Mouse (Mus musculus): ENCODE measurements around the gene Vwa2. TPM values are rescaled to one million over a fixed set of nuclear protein-coding genes. Genes with fewer than 3 reads are reported as not detected.

Vwa2 gene
- polyA plus RNA-seq, 1 experiment from 2014 or later = 7.5 TPM

- no peak overlapping the region for H3K27ac ChIP-seq
- no peaks in the 10 kb centered on the region for H3K36me3 ChIP-seq
- H3K4me3 ChIP-seq (replicated peaks) = no peak overlapping the region
- H3K4me2 ChIP-seq = no peak overlapping the region
- H3K4me1 ChIP-seq (replicated peaks) = peaks cover 8% of the 10 kb centered on the region; the same call in 1 of the 2 replicates
- H3K9me3 ChIP-seq = peaks cover 1% of the 10 kb centered on the region; the same call in 1 of the 2 replicates
- 69% methylated on average over 6 of the region's 6 CpGs for WGBS
- ATAC-seq (ENCODE audit: insufficient number of reproducible peaks, insufficient read depth, low FRiP score, low TSS enrichment, low read depth) = no peak
- no peak overlapping the region for H3K9ac ChIP-seq (replicated peaks)
- H3K27me3 ChIP-seq = no peaks in the 10 kb centered on the region
Measured at GRCm38 (mm10) chr19:56947971-56948610, 74.0 kb downstream of the Vwa2 start.

- peaks cover 8% of the 10 kb centered on the region; the same call in 1 of the 2 replicates for H3K4me1 ChIP-seq (replicated peaks)
- WGBS = 56% methylated on average over 8 of the region's 8 CpGs
- no peaks in the 10 kb centered on the region for H3K9me3 ChIP-seq
- H3K4me2 ChIP-seq = no peak overlapping the region
- H3K27me3 ChIP-seq = no peaks in the 10 kb centered on the region
- H3K9ac ChIP-seq (replicated peaks) = no peak overlapping the region
- no peak overlapping the region for H3K27ac ChIP-seq
- H3K36me3 ChIP-seq = no peaks in the 10 kb centered on the region
- H3K4me3 ChIP-seq (replicated peaks) = no peak overlapping the region
- ATAC-seq (ENCODE audit: insufficient number of reproducible peaks, insufficient read depth, low FRiP score, low TSS enrichment, low read depth) = no peak
Measured at GRCm38 (mm10) chr19:56949868-56950267, 75.8 kb downstream of the Vwa2 start.

- H3K27me3 ChIP-seq = no peaks in the 10 kb centered on the region
- no peak overlapping the region for H3K4me3 ChIP-seq (replicated peaks)
- no peaks in the 10 kb centered on the region for H3K9me3 ChIP-seq
- H3K4me1 ChIP-seq (replicated peaks) = peaks cover 4% of the 10 kb centered on the region; the same call in 1 of the 2 replicates
- no peak for ATAC-seq (ENCODE audit: insufficient number of reproducible peaks, insufficient read depth, low FRiP score, low TSS enrichment, low read depth)
- no peak overlapping the region for H3K4me2 ChIP-seq
- H3K36me3 ChIP-seq = no peaks in the 10 kb centered on the region
- WGBS = 85% methylated on average over 7 of the region's 7 CpGs
- H3K9ac ChIP-seq (replicated peaks) = no peak overlapping the region
- H3K27ac ChIP-seq = no peak overlapping the region
Measured at GRCm38 (mm10) chr19:56950818-56951217, 76.8 kb downstream of the Vwa2 start.

GRCm38 (mm10) chr19:56953856-56954255 is 79.8 kb downstream of the Vwa2 start:
- Histone ChIP-seq H3K9ac (replicated peaks) (no peak overlapping the region), H3K27ac (no peak overlapping the region)
- WGBS = 79% methylated on average over 4 of the region's 4 CpGs

GRCm38 (mm10) chr19:56954857-56955256 is 80.8 kb downstream of the Vwa2 start:
- no peak overlapping the region for H3K9ac ChIP-seq (replicated peaks)
- H3K9me3 ChIP-seq = no peaks in the 10 kb centered on the region
- H3K27me3 ChIP-seq = no peaks in the 10 kb centered on the region
- no peaks in the 10 kb centered on the region for H3K36me3 ChIP-seq
- 89% methylated on average over 13 of the region's 13 CpGs for WGBS
- no peak overlapping the region for H3K4me2 ChIP-seq
- no peaks in the 10 kb centered on the region for H3K4me1 ChIP-seq (replicated peaks)
- H3K4me3 ChIP-seq (replicated peaks) = no peak overlapping the region
- no peak for ATAC-seq (ENCODE audit: insufficient number of reproducible peaks, insufficient read depth, low FRiP score, low TSS enrichment, low read depth)
- no peak overlapping the region for H3K27ac ChIP-seq

More at GRCm38 (mm10) chr19:56953856-56954255, 79.8 kb downstream of the Vwa2 start:
- Histone ChIP-seq H3K4me1 (replicated peaks) (no peaks in the 10 kb centered on the region), H3K4me3 (replicated peaks) (no peak overlapping the region), H3K9me3 (no peaks in the 10 kb centered on the region), H3K36me3 (no peaks in the 10 kb centered on the region), H3K27me3 (no peaks in the 10 kb centered on the region), H3K4me2 (no peak overlapping the region)
- no peak for ATAC-seq (ENCODE audit: insufficient number of reproducible peaks, insufficient read depth, low FRiP score, low TSS enrichment, low read depth)

- Histone ChIP-seq H3K4me1 (replicated peaks) (no peaks in the 10 kb centered on the region), H3K27me3 (no peaks in the 10 kb centered on the region), H3K27ac (no peak overlapping the region), H3K9me3 (no peaks in the 10 kb centered on the region), H3K4me3 (replicated peaks) (no peak overlapping the region), H3K36me3 (no peaks in the 10 kb centered on the region), H3K9ac (replicated peaks) (no peak overlapping the region), H3K4me2 (no peak overlapping the region)
- WGBS = 77% methylated on average over 20 of the region's 20 CpGs
- no peak for ATAC-seq (ENCODE audit: insufficient number of reproducible peaks, insufficient read depth, low FRiP score, low TSS enrichment, low read depth)
Measured at GRCm38 (mm10) chr19:56955568-56956513, 81.8 kb downstream of the Vwa2 start.

GRCm38 (mm10) chr19:56958011-56958410 is 84.0 kb downstream of the Vwa2 start:
- no peak overlapping the region for H3K4me2 ChIP-seq
- H3K9ac ChIP-seq (replicated peaks) = no peak overlapping the region
- no peaks in the 10 kb centered on the region for H3K27me3 ChIP-seq
- no peaks in the 10 kb centered on the region for H3K36me3 ChIP-seq
- no peaks in the 10 kb centered on the region for H3K9me3 ChIP-seq
- no peak overlapping the region for H3K27ac ChIP-seq
- WGBS = 76% methylated on average over 4 of the region's 4 CpGs
- no peak overlapping the region for H3K4me3 ChIP-seq (replicated peaks)
- H3K4me1 ChIP-seq (replicated peaks) = no peaks in the 10 kb centered on the region
- no peak for ATAC-seq (ENCODE audit: insufficient number of reproducible peaks, insufficient read depth, low FRiP score, low TSS enrichment, low read depth)

GRCm38 (mm10) chr19:56958582-56959021 is 84.6 kb downstream of the Vwa2 start:
- Histone ChIP-seq H3K36me3 (no peaks in the 10 kb centered on the region), H3K27me3 (no peaks in the 10 kb centered on the region), H3K27ac (no peak overlapping the region), H3K4me1 (replicated peaks) (no peaks in the 10 kb centered on the region), H3K4me2 (no peak overlapping the region), H3K9me3 (no peaks in the 10 kb centered on the region), H3K9ac (replicated peaks) (no peak overlapping the region), H3K4me3 (replicated peaks) (no peak overlapping the region)
- 49% methylated on average over 6 of the region's 6 CpGs for WGBS
- ATAC-seq (ENCODE audit: insufficient number of reproducible peaks, insufficient read depth, low FRiP score, low TSS enrichment, low read depth) = no peak

- no peak overlapping the region for H3K4me2 ChIP-seq
- WGBS = 82% methylated on average over 2 of the region's 2 CpGs
- H3K27me3 ChIP-seq = no peaks in the 10 kb centered on the region
- H3K27ac ChIP-seq = no peak overlapping the region
- no peak overlapping the region for H3K4me3 ChIP-seq (replicated peaks)
- H3K36me3 ChIP-seq = no peaks in the 10 kb centered on the region
- H3K9ac ChIP-seq (replicated peaks) = no peak overlapping the region
- H3K9me3 ChIP-seq = no peaks in the 10 kb centered on the region
- no peak for ATAC-seq (ENCODE audit: insufficient number of reproducible peaks, insufficient read depth, low FRiP score, low TSS enrichment, low read depth)
- H3K4me1 ChIP-seq (replicated peaks) = no peaks in the 10 kb centered on the region
Measured at GRCm38 (mm10) chr19:56959057-56959456, 85.0 kb downstream of the Vwa2 start.

GRCm38 (mm10) chr19:56959601-56960000 is 85.6 kb downstream of the Vwa2 start:
- H3K4me2 ChIP-seq = no peak overlapping the region
- H3K27me3 ChIP-seq = no peaks in the 10 kb centered on the region
- no peaks in the 10 kb centered on the region for H3K36me3 ChIP-seq
- no peak overlapping the region for H3K4me3 ChIP-seq (replicated peaks)
- ATAC-seq (ENCODE audit: insufficient number of reproducible peaks, insufficient read depth, low FRiP score, low TSS enrichment, low read depth) = no peak
- H3K27ac ChIP-seq = no peak overlapping the region
- no peaks in the 10 kb centered on the region for H3K9me3 ChIP-seq
- 77% methylated on average over 3 of the region's 3 CpGs for WGBS
- no peak overlapping the region for H3K9ac ChIP-seq (replicated peaks)
- no peaks in the 10 kb centered on the region for H3K4me1 ChIP-seq (replicated peaks)

Data from limb, embryonic 12.5 days (tissue).